Mouse (Mus musculus): ENCODE data around the gene Nepn. TPM values are rescaled to one million over a fixed set of nuclear protein-coding genes. Genes with fewer than 3 reads are reported as not detected.
A peak's percentile ranks its signal among the peaks of the same experiment; 100 is the strongest.

The Nepn gene
- polyA plus RNA-seq, 1 experiment from 2014 or later, result not detected

DNA sequence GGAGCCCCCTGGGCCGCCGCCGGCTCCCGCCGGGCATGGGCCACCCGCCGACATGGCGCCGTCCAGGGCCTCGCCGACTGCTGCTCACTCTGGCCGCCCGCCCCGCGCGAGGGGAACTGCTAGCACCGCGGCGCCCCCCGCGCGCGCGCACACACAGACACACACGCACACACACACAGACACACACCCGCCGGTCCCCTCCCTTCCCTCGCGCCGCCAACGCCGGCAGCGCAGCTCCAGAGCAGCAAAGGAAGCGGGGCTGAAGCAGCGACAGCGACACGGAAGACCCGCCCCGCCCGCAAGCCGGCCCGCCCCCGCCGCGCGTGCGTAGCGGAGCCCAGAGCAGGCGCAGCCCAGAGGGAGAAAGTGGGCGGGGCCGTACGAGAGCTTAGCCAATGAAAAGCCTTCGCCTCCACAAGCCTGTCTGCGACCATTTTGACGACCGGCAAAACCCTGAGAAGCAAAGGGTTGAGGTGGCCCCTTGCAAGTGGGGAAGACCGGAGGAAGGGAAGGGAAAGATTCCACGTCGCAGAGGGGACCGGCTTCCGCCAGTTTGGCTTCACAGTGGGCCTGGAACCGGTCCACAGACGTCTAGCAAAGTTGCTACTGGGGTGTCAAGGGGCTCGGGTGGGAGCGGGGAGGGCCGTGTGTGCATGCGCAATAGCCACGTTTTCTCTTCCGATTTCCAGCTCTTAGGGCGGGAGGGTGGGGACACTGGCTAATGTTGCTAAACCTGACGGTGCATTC lies 6.8 kb upstream of the Nepn start, which contains the start of gene Gopc:
TSS of gene Gopc (minus strand) at position 280 of the 747 bp plus-strand sequence.
- Histone ChIP-seq H3K9ac (peak within 1 kb of the TSS; percentile 93), H3K4me2 (peak within 1 kb of the TSS; percentile 69), H3K4me1 (peaks cover 11% of the 10 kb centered on the region), H3K27ac (peak within 1 kb of the TSS; percentile 97), H3K27me3 (no peaks in the 10 kb centered on the region), H3K9me3 (no peaks in the 10 kb centered on the region), H3K4me3 (peak within 1 kb of the TSS; percentile 89), H3K36me3 (no peaks in the 10 kb centered on the region)
- ATAC-seq (ENCODE audit: insufficient number of reproducible peaks, low FRiP score, low TSS enrichment, low read depth), result peak; percentile 99
- 1% methylated on average over 63 of the region's 71 CpGs for WGBS

DNA sequence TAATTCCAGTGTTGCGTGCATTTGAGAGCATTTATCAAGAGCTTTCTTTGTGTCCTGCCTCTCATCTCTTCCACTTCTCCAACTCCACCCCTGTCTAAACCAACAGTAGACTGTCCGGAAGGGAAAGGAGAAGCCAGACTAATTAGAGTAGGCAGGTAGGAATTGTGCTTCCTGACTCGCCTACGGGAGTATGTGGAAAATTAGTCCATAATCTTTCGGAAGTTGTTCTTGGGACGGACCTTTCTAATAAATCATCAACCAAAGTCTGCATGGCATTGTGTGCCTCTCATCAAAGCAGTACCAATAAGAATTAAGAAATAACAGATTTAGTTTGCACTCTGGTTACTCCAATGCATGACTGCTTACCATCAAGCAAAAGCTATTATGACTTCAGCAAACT lies 5.8 kb upstream of the Nepn start:
- no peaks in the 10 kb centered on the region for H3K36me3 ChIP-seq
- no peaks in the 10 kb centered on the region for H3K27me3 ChIP-seq
- H3K9me3 ChIP-seq, result no peaks in the 10 kb centered on the region
- peaks cover 11% of the 10 kb centered on the region for H3K4me1 ChIP-seq
- no peak overlapping the region for H3K9ac ChIP-seq
- 69% methylated on average over 6 of the region's 6 CpGs for WGBS
- no peak for ATAC-seq (ENCODE audit: insufficient number of reproducible peaks, low FRiP score, low TSS enrichment, low read depth)
- peak overlapping the region; percentile 97 for H3K27ac ChIP-seq
- H3K4me2 ChIP-seq, result peak overlapping the region; percentile 69
- peak overlapping the region; percentile 89; the same call in 1 of the 2 replicates for H3K4me3 ChIP-seq

DNA sequence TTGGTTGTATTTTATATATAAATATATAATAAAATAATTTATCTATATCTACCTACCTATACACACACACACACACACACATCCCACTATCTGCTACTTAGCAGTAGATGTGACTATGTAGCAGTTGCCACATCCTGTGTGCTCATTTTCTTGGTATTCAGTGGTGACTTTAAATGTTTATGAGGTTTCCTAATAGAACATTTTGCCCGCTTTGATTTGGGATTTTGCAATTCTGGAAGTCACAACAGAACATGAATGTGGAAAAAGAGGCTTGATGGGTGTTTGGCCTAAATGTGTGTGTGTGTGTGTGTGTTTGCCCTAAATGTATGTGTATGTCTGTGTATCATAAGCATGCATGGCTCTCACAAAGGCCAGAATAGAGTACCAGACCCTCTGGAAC lies 5.2 kb upstream of the Nepn start:
- no peak for ATAC-seq (ENCODE audit: insufficient number of reproducible peaks, low FRiP score, low TSS enrichment, low read depth)
- no peak overlapping the region for H3K27ac ChIP-seq
- H3K4me2 ChIP-seq, result no peak overlapping the region
- no peak overlapping the region for H3K4me3 ChIP-seq
- H3K27me3 ChIP-seq, result no peaks in the 10 kb centered on the region
- 88% methylated on average over 1 of the region's 1 CpGs for WGBS
- H3K36me3 ChIP-seq, result no peaks in the 10 kb centered on the region
- no peak overlapping the region for H3K9ac ChIP-seq
- H3K9me3 ChIP-seq, result no peaks in the 10 kb centered on the region
- H3K4me1 ChIP-seq, result peaks cover 9% of the 10 kb centered on the region

DNA sequence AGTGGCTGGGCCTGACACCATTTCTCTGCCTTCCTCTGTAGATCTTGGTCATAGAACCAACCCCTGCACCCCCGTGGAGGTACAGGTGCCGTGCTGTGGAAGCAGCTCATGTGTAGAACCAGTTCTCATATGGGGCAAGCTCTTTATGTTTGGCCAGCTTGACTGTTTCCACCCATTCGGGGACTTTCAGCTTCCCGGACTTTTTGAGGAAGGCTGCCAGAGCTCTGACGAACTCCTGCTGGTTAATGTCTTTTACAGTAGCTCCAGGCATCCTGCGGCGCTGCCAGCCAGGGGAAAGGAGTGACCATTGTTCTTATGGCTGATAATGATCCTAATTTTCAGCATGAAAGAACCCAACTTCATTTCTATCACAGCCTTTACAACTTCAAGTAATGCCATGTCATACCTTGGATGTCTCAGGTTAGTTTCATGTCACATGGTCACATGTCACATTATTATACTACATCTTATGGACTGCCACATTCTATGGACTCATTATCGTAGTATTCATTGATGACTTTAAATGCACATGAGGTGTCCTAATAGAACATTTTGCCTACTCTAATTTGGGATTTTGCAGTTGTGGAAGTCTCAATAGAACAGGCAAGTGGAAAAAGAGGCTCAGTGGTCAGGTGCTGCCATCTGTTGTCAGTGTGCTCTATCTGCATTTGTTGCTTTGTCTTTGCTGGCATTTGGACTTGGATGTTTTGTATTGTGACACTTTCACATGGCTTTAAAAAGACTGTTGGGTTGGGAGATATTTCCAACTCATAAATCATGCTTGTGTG lies 3.8 kb upstream of the Nepn start:
- ATAC-seq (ENCODE audit: insufficient number of reproducible peaks, low FRiP score, low TSS enrichment, low read depth), result no peak
- Histone ChIP-seq H3K4me1 (peaks cover 8% of the 10 kb centered on the region), H3K27me3 (no peaks in the 10 kb centered on the region), H3K27ac (no peak overlapping the region), H3K4me2 (no peak overlapping the region), H3K9me3 (no peaks in the 10 kb centered on the region), H3K36me3 (no peaks in the 10 kb centered on the region), H3K4me3 (no peak overlapping the region), H3K9ac (no peak overlapping the region)
- WGBS, result 35% methylated on average over 8 of the region's 8 CpGs

DNA sequence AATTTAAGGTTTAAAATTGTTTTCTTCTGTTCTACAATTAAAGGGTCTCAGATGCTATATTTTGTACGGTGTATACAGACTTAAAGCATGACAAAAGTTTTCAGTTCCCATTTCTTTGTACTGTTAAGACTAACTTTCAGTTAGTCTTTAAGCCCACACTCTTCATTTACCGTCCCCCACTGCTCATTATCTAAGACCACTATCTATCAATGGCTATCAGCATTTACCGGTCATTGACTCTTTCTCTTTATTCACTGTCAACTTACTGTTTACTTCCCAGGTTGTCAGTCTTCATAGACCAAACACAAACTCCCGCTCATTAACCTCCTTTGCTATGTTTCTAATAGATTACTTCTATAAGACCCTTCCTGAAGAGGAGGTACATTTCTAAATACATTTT lies 1.6 kb upstream of the Nepn start:
- peaks cover 4% of the 10 kb centered on the region; the same call in 1 of the 2 replicates for H3K4me1 ChIP-seq
- 81% methylated on average over 4 of the region's 4 CpGs for WGBS
- no peak overlapping the region for H3K4me2 ChIP-seq
- H3K27me3 ChIP-seq, result no peaks in the 10 kb centered on the region
- ATAC-seq (ENCODE audit: insufficient number of reproducible peaks, low FRiP score, low TSS enrichment, low read depth), result no peak
- H3K9me3 ChIP-seq, result no peaks in the 10 kb centered on the region
- H3K27ac ChIP-seq, result no peak overlapping the region
- no peaks in the 10 kb centered on the region for H3K36me3 ChIP-seq
- no peak overlapping the region for H3K9ac ChIP-seq
- no peak overlapping the region for H3K4me3 ChIP-seq

DNA sequence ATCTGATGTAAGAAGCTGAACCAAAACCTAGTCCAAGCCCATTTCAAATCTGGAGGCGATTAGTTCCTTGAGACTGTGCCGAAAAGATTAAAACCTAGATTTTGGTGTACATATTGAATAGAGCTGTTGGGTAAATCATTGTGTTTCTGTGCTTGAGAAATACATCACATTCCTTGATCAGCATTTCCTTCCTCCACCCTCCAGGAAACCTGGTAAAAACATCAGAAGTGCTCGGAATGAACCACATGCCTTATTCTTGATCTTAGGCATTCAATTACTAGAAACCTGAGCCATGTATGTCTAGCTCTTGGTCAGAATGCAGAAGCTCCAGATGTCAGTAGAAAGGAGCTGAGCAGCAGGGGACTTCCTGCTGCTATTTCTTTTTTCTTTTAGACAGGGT lies 666 bp downstream of the Nepn start:
- H3K27me3 ChIP-seq, result no peaks in the 10 kb centered on the region
- H3K9me3 ChIP-seq, result no peaks in the 10 kb centered on the region
- whole genome bisulfite sequencing, result 36% methylated on average over 3 of the region's 3 CpGs
- no peak for ATAC-seq (ENCODE audit: insufficient number of reproducible peaks, low FRiP score, low TSS enrichment, low read depth)
- H3K36me3 ChIP-seq, result no peaks in the 10 kb centered on the region
- H3K9ac ChIP-seq, result no peak overlapping the region
- H3K4me1 ChIP-seq, result no peaks in the 10 kb centered on the region
- H3K27ac ChIP-seq, result no peak overlapping the region
- no peak overlapping the region for H3K4me3 ChIP-seq
- no peak overlapping the region for H3K4me2 ChIP-seq

DNA sequence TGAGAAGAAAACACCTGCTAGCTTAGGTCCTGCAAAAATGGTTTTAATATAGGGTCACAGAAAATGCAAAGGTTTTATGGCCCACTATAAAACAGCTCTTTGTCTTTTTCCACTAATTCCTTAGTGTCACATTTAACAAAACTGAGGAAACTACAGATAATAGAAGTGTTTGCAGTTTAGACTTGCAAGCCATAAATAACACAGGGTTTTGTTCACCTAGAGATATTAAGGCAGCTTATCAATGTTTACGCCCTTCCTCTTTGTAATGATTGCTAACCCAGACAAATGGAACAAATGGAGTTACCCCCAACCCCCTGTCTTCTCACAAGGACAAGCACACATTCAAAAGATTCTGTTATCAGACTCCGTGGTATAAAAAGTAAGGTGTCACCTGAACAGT lies 2.4 kb downstream of the Nepn start:
- 84% methylated on average over 2 of the region's 2 CpGs for WGBS
- ATAC-seq (ENCODE audit: insufficient number of reproducible peaks, low FRiP score, low TSS enrichment, low read depth), result no peak
- H3K9ac ChIP-seq, result no peak overlapping the region
- H3K4me3 ChIP-seq, result no peak overlapping the region
- no peaks in the 10 kb centered on the region for H3K27me3 ChIP-seq
- H3K9me3 ChIP-seq, result no peaks in the 10 kb centered on the region
- no peak overlapping the region for H3K4me2 ChIP-seq
- no peak overlapping the region for H3K27ac ChIP-seq
- H3K36me3 ChIP-seq, result no peaks in the 10 kb centered on the region
- H3K4me1 ChIP-seq, result no peaks in the 10 kb centered on the region

DNA sequence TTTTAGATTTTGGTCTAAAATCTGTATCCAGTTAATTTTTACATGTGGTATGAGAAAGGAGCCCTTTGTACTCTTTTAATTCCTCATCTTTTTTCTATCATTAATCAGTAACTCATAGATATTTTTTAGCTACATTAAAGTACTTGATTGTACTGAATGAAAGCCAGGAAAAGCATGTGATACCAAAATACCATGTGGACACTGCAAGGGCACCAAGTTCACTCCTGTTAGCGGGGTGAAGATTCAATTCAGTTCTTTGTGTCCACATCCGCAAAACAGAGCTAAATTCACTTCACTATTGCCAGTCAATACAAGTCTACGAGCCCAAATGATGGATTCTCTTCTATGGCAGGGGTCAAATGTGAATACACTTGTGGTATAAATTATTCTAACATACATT lies 7.9 kb downstream of the Nepn start:
- ATAC-seq (ENCODE audit: insufficient number of reproducible peaks, low FRiP score, low TSS enrichment, low read depth), result no peak
- Histone ChIP-seq H3K27me3 (no peaks in the 10 kb centered on the region), H3K9ac (no peak overlapping the region), H3K4me1 (no peaks in the 10 kb centered on the region), H3K9me3 (no peaks in the 10 kb centered on the region), H3K4me2 (no peak overlapping the region), H3K36me3 (no peaks in the 10 kb centered on the region), H3K27ac (no peak overlapping the region), H3K4me3 (no peak overlapping the region)
- 88% methylated on average over 3 of the region's 3 CpGs for WGBS

DNA sequence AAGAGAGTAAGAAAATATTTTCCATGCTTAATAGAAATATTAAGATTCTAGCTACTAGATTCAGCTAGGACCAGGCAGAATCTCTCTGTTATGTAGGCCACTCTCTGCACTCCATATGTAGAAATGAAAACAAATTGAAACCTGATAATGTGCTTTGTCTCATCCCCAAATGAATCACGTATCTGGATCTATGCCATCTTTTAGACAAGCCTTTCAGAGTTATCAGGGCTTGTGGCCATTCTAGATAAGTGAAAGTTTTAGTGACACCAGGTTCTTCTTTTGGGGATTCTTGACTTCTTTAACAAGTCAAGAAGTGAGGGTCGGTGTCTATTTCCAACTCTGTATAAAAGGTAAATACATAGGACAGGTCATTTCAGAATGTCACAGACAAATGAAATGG lies 9.9 kb downstream of the Nepn start:
- Histone ChIP-seq H3K27ac (no peak overlapping the region), H3K9me3 (no peaks in the 10 kb centered on the region), H3K4me3 (no peak overlapping the region), H3K4me1 (no peaks in the 10 kb centered on the region), H3K9ac (no peak overlapping the region), H3K27me3 (no peaks in the 10 kb centered on the region), H3K4me2 (no peak overlapping the region), H3K36me3 (no peaks in the 10 kb centered on the region)
- 78% methylated on average over 2 of the region's 2 CpGs for WGBS
- no peak for ATAC-seq (ENCODE audit: insufficient number of reproducible peaks, low FRiP score, low TSS enrichment, low read depth)

DNA sequence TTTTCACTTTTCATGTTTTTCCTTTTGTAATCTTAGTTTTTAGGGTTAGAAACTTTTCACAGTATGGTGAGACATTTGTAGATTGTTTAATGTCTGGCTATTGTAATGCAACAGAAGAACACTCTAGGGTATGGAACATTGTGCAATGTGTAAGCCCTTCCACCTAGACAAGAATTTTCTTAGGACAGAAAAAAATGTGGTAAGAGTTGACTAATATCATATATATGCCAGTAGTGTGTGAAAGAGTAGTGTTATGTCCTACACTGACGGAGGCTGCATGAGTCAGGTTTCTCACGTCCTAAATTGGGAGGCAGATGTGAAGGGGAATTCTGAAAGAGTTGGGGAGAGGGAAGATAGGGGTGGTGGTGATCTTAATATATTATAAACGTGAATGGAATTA lies 10.9 kb downstream of the Nepn start:
- Histone ChIP-seq H3K9ac (no peak overlapping the region), H3K4me3 (no peak overlapping the region), H3K27ac (no peak overlapping the region), H3K27me3 (no peaks in the 10 kb centered on the region), H3K4me2 (no peak overlapping the region), H3K4me1 (no peaks in the 10 kb centered on the region), H3K9me3 (no peaks in the 10 kb centered on the region), H3K36me3 (no peaks in the 10 kb centered on the region)
- WGBS, result 58% methylated on average over 3 of the region's 3 CpGs
- no peak for ATAC-seq (ENCODE audit: insufficient number of reproducible peaks, low FRiP score, low TSS enrichment, low read depth)

DNA sequence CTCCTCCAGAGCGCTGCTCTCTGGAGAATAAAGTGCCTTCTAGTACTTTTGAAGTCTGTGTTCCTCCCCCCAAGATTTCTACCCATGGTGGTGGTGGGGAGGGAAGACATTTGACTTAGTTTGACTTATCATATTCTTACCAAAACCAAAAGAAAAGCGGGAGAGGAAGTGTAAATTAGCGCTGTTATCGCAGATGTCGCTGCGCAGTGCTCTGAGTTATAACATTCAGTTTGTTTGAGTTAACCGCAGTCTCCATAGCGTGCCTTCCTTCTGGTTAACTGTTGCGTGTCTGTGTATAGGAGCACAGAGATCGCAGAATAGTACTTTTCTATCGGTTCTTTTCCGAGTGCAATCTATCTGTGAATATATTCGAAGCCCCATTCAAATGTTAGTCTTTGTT lies 16.4 kb downstream of the Nepn start:
- Histone ChIP-seq H3K9me3 (no peaks in the 10 kb centered on the region), H3K4me3 (no peak overlapping the region), H3K4me2 (no peak overlapping the region), H3K36me3 (no peaks in the 10 kb centered on the region), H3K4me1 (no peaks in the 10 kb centered on the region), H3K27me3 (no peaks in the 10 kb centered on the region), H3K9ac (no peak overlapping the region), H3K27ac (no peak overlapping the region)
- WGBS, result 89% methylated on average over 13 of the region's 13 CpGs
- no peak for ATAC-seq (ENCODE audit: insufficient number of reproducible peaks, low FRiP score, low TSS enrichment, low read depth)

DNA sequence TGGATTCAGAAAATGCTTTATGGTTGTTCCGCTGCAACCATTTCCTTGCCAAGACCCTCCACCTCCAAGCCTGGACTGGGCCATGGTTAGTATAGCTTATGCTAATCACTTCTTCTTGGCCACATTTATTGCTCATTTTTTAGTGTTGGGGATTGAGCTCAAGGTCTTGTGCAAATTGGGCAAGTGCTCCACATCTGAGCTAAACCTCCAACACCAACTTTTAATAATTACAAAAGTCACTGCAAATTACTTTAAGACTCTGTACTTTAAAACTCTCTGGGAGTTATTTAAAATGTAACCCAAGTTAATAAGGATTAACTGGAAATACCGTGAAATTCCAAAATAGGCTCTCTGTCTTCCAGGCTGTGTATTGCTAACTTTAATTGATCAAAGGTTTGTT lies 18.8 kb downstream of the Nepn start:
- 54% methylated on average over 2 of the region's 2 CpGs for WGBS
- no peak for ATAC-seq (ENCODE audit: insufficient number of reproducible peaks, low FRiP score, low TSS enrichment, low read depth)
- Histone ChIP-seq H3K4me1 (no peaks in the 10 kb centered on the region), H3K9ac (no peak overlapping the region), H3K27me3 (no peaks in the 10 kb centered on the region), H3K9me3 (no peaks in the 10 kb centered on the region), H3K36me3 (no peaks in the 10 kb centered on the region), H3K4me2 (no peak overlapping the region), H3K27ac (no peak overlapping the region), H3K4me3 (no peak overlapping the region)
